Mouse (Mus musculus) frontal cortex, adult (tissue): ENCODE results near the gene Tet3.

Experiments used
- ATAC-seq: cut with Nextera tagmentation; 2 replicates; pipeline ENCODE4 v1.9.2; 2017; ENCODE audit warnings: mild to moderate bottlenecking, moderate library complexity, mixed read lengths; ENCODE audit not compliant: low TSS enrichment

Gene Tet3

GRCm38 (mm10) chr6:83459034-83459644 lies at the start of gene Tet3:
TSS of gene Tet3 (minus strand) at chr6:83459084.
- no peak for ATAC-seq

GRCm38 (mm10) chr6:83507168-83507546 lies 48.3 kb upstream of the Tet3 start:
- ATAC-seq, result no peak

GRCm38 (mm10) chr6:83506258-83507167 lies 47.6 kb upstream of the Tet3 start, which contains the start of gene Dguok:
TSS of gene Dguok (minus strand) at chr6:83506969.
- peak; percentile 85 for ATAC-seq

- ATAC-seq, result no peak
Measured at GRCm38 (mm10) chr6:83505554-83505953, 46.7 kb upstream of the Tet3 start.

- ATAC-seq, result no peak
Measured at GRCm38 (mm10) chr6:83503361-83503760, 44.5 kb upstream of the Tet3 start.

- peak; percentile 29 for ATAC-seq
Measured at GRCm38 (mm10) chr6:83502656-83503055, 43.8 kb upstream of the Tet3 start.

GRCm38 (mm10) chr6:83501524-83502310 lies 42.8 kb upstream of the Tet3 start:
- no peak for ATAC-seq

DNA sequence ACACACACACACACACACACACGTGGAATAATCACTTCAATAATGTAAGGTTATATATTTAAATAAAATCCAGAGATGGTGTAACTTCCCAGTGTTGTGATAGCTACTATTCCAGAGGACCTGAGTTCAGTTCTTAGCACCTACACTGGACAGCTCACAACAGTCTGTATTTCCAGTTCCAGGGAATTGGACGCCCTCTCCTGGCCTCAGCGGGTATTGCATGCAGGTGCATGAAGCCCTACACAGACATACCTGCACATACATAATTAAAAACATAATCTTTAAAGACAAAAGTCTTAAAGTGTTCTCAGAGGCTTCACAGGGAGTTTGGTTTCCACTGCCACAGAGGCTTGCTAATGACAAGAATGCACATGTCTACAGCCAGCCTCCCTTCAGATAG lies 41.6 kb upstream of the Tet3 start:
- ATAC-seq, result no peak

GRCm38 (mm10) chr6:83499078-83499477 lies 40.2 kb upstream of the Tet3 start:
- ATAC-seq, result peak; percentile 62

DNA sequence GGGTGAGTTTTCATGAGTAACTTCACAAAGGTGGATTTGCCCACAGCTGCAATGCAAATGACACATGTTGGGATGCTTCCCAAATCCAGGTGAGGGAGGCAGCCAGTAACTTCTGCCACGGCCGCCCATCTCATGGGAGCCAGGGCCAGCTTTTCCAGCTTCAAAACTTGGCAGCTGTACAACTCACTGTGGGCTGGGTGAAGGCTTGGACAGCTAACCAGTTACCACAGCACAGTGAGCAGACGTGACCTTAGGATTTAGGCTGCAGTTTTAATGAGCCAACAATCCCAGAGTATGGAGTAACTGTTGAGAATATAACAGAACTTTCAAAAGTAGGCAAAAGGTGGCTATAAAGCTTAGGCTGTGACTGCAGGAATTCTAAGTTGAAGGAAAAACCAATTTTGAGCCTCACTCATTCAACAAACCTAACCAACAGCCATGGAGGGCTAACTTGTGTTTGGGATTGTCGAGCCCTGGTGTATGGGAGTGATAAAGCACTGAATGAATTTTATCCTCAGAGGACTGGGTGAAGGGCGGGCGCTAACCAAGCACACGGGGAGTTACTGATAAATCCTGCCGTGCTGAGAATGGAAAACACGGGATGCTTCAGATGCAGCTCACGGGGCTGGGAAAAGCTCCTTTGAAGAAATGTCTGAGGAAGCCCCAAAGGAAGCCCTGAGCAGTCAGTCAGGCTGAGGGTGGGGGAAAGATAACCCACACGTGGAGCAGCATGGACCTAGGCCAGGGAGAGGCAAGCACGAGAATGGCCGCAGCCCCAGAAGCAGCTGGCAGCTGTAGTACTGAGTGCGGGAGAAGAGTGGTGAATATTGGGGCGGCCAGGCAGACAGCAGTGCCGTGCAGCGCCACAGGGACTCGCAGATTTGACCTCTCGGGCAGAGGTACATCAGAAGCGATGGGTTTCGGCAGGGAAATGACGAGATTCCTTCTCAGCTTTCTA lies 38.1 kb upstream of the Tet3 start:
- ATAC-seq, result peak; percentile 32; the same call in 1 of the 2 replicates

GRCm38 (mm10) chr6:83496009-83496752 lies 37.3 kb upstream of the Tet3 start:
- ATAC-seq, result no peak; the same call in 1 of the 2 replicates

- no peak for ATAC-seq
Measured at GRCm38 (mm10) chr6:83490622-83491021, 31.7 kb upstream of the Tet3 start.

GRCm38 (mm10) chr6:83488200-83488599 lies 29.3 kb upstream of the Tet3 start:
- peak; percentile 70; the same call in 1 of the 2 replicates for ATAC-seq

- no peak for ATAC-seq
Measured at GRCm38 (mm10) chr6:83487298-83487697, 28.4 kb upstream of the Tet3 start.

DNA sequence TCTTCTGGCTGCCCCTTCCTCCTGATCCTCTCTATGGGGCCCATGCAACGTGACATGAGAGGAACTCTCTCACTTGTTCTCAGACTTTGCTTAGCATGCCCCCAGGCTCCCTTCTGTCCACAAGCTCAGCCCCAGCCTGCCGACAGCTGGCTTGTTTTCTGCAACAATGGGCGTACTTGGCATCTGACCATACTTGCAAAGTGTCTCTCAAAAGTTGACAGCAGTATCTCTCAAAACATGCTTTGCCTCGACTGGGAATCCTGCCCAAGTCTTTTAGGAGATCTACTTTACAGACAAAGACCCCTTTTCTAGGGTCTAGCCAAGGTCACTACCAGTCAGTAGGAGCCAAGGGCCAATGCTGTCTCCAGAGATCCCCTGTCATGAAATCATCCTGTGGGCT lies 27.0 kb upstream of the Tet3 start:
- no peak for ATAC-seq

- ATAC-seq, result no peak
Measured at GRCm38 (mm10) chr6:83483776-83484175, 24.9 kb upstream of the Tet3 start.

DNA sequence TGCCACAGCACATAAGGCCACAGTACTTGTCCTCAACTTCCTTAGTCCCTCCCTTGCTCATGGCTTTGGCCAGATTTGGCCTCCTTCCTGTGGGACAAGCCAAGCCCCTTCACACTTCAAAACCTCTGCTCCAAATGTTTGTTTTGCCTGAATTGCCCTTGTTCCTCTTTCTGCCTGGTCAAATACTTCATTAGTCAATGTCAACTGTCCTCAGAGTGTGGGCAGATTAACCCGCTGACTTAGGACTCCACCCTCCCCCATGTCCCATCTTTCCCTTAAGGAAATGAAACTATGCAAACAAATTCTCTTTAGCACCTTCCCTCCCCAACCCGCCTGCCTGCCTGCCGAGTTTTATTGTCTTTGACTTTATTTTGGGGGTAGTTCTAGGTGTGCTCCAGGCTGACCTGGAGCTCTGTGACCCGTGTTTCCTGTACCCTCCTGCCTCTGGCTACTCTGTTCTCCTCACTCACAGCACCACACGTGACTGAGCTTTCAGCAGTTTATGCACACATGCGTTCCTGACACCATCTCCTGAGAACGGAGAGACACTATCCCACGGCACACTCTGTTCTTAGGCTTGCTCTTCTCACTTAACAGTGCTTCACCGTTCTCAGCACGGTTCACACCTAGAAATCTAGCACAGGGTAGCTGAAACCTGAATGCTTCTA lies 23.7 kb upstream of the Tet3 start:
- ATAC-seq, result no peak

DNA sequence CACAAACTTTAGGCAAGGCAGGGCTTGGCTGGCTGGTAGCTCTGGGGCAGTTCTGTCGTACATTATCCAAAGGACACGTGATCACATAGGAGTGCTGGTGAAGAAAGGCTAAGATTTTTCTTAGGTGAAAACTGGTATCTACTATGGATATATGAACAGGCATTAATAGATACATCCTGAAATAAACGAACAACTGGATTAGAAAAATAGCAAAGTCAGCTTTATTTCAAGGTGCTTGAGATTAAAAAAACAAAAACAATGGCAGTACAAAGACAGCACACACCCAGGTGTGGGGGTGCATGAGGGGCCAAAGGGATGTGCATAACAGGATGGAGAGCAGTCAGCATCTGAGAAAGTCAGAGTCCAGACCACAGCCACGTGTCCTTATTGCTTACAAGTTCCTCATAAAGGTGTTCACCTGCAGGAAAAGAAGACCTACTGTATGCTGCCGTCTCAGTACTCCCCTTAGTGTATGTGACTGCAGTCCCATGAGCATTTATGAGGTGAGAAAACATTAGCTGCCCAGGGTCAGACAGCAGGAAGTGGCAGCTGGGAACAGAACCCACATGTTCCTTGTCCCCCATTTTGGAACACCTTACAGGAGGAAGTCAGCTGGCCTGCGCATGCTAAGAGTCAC lies 21.3 kb upstream of the Tet3 start:
- no peak for ATAC-seq

GRCm38 (mm10) chr6:83479193-83479592 lies 20.3 kb upstream of the Tet3 start:
- no peak for ATAC-seq
